Mouse (Mus musculus): ENCODE data around the gene Smim6. TPM values are rescaled to one million over a fixed set of nuclear protein-coding genes. Genes with fewer than 3 reads are reported as not detected.
A peak's percentile ranks its signal among the peaks of the same experiment; 100 is the strongest.

Gene Smim6
- polyA plus RNA-seq, 1 experiment from 2014 or later = 1.6 TPM

DNA sequence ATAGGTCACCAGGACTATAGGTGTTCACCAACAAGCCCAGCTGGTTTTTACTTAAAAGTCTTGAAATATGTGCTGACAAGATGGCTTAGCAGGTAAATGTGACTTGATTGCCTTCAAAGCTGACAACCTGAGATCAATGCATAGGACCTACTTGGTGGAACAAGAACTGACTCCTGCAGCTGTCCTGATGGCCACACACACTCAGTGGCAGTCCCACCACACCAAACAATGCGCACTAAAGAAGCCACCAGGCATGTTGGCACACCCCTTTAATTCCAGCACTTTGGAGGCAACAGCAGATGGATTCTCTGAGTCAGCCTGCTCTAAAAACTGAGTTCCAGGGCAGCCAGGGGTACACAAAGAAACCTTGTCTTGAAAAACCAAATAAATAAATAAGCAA is 10.2 kb downstream of the Smim6 start:
- H3K4me3 ChIP-seq = no peak overlapping the region
- no peaks in the 10 kb centered on the region for H3K4me1 ChIP-seq
- H3K27ac ChIP-seq (replicated peaks) = no peak overlapping the region
- peaks cover 62% of the 10 kb centered on the region for H3K36me3 ChIP-seq (replicated peaks)
- no peaks in the 10 kb centered on the region for H3K9me3 ChIP-seq
- H3K27me3 ChIP-seq (replicated peaks; ENCODE audit: low read depth, poor library complexity, severe bottlenecking) = no peaks in the 10 kb centered on the region
- no peak for DNase-seq (ENCODE audit: low spot score)
- WGBS = 96% methylated on average over 1 of the region's 1 CpGs

DNA sequence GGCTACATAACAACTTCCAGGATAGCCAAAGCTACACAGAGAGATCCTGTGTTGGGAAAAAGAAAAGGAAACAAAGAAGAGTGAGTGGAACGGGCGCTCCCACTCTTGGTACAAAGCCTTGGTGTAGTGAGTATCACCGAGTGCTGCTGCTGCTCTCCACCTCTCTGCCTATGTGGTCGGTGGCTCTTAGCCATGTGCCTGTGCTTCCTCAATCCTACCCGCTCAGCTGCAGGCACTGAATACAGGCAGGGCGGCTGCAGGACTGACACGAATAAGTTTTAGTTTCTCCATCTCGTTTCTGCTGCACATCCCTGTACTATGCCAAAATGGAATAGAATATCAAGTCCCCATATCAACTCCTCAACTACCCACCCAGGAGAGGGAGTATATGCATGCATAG is 17.2 kb downstream of the Smim6 start:
- no peak for DNase-seq (ENCODE audit: low spot score)

DNA sequence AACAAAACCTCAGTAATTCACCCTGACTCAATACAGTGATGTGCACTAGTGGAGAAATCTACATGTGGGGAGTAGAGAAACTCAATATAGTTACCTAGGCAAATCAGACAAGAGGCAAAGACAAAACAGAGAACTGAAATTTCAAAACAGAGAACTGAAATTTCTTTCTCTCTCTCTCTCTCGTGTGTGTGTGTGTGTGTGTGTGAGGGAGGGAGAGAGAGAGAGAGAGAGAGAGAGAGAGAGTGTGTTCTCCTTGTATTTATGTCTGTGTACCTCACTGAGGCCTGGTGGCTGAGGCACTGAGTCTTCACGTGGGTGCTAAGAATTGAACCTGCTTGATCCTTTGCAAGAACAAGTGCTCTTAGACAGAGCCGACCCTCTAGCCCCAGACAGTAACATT is 18.0 kb downstream of the Smim6 start:
- no peak for DNase-seq (ENCODE audit: low spot score)
- 67% methylated on average over 3 of the region's 3 CpGs for WGBS
- H3K4me3 ChIP-seq = no peak overlapping the region

More for the DNA sequence above, 17.2 kb downstream of the Smim6 start:
- Histone ChIP-seq H3K36me3 (replicated peaks) (peaks cover 47% of the 10 kb centered on the region), H3K27ac (replicated peaks) (no peak overlapping the region), H3K4me3 (no peak overlapping the region), H3K27me3 (replicated peaks; ENCODE audit: low read depth, poor library complexity, severe bottlenecking) (no peaks in the 10 kb centered on the region), H3K9me3 (no peaks in the 10 kb centered on the region), H3K4me1 (peaks cover 10% of the 10 kb centered on the region)
- 91% methylated on average over 8 of the region's 8 CpGs for WGBS

DNA sequence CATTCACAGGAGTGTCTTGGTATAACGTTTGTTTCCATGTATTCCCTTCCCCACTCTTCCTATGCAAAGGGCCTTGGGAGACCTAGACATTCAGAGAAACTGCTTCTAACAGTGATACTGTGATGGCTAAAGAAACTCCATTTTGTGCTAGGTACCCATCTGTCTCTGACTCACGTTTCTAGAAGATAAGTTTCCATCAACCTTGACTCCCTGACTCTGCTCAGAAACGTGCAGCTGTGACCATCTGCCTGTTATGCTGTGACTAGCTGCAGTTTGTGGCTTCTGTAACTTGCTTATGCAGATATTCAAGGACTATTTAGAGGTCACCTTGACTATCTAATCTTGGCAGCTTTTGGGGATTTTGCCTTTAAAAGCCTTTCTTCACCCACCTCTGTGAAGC is 19.4 kb downstream of the Smim6 start:
- H3K36me3 ChIP-seq (replicated peaks) = peaks cover 44% of the 10 kb centered on the region
- no peak for DNase-seq (ENCODE audit: low spot score)
- WGBS = 76% methylated on average over 3 of the region's 3 CpGs

More for the DNA sequence above, 18.0 kb downstream of the Smim6 start:
- Histone ChIP-seq H3K27me3 (replicated peaks; ENCODE audit: low read depth, poor library complexity, severe bottlenecking) (no peaks in the 10 kb centered on the region), H3K27ac (replicated peaks) (no peak overlapping the region), H3K4me1 (peaks cover 18% of the 10 kb centered on the region), H3K9me3 (no peaks in the 10 kb centered on the region), H3K36me3 (replicated peaks) (peaks cover 40% of the 10 kb centered on the region)

DNA sequence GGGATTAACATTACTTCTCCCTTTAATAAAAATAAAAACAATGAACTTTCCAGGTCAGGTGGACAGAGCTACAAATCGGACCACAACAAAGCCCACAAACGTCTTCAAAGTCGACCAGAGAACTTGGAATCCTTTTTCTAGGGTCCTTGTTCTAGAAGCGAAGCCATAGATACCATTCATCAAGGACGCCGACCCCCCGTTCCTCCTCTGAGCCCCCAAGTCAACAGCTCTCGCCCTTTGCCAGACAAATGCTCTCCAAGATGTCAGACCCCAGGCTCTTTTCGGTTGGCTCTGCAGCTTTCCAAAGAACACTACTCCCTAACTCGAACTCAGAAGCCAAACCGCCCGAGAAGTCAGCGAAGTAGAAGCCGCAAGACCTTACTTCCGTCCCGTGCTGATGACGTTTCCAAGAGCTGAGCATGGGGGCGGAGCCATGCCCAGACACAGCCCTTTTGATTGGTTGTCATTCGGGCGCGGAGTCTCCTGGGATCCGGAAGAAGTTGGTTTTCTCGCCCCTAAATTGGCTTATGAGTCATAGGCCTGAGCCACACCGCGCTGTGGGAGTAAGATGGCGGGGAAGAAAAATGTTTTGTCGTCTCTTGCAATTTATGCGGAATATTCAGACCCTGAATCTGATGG is 21.4 kb downstream of the Smim6 start, which contains the start of the genes Sap30bp and Recql5:
Gene Sap30bp, plus strand, starts transcription at position 175 of the 639 bp plus-strand sequence.
Gene Recql5, minus strand, starts transcription at position 370 of the 639 bp plus-strand sequence.
- H3K4me3 ChIP-seq = peak within 1 kb of the TSS; percentile 96
- peak within 1 kb of the TSS; percentile 83 for H3K27ac ChIP-seq (replicated peaks)
- H3K9me3 ChIP-seq = no peaks in the 10 kb centered on the region
- H3K36me3 ChIP-seq (replicated peaks) = peaks cover 48% of the 10 kb centered on the region
- H3K27me3 ChIP-seq (replicated peaks; ENCODE audit: low read depth, poor library complexity, severe bottlenecking) = no peaks in the 10 kb centered on the region
- DNase-seq (ENCODE audit: low spot score) = peak; percentile 97
- under 1% methylated on average over 28 of the region's 28 CpGs for WGBS
- H3K4me1 ChIP-seq = peaks cover 20% of the 10 kb centered on the region

More for the DNA sequence above, 19.4 kb downstream of the Smim6 start:
- Histone ChIP-seq H3K27ac (replicated peaks) (no peak overlapping the region), H3K9me3 (no peaks in the 10 kb centered on the region), H3K27me3 (replicated peaks; ENCODE audit: low read depth, poor library complexity, severe bottlenecking) (no peaks in the 10 kb centered on the region), H3K4me3 (no peak overlapping the region), H3K4me1 (peaks cover 20% of the 10 kb centered on the region)

DNA sequence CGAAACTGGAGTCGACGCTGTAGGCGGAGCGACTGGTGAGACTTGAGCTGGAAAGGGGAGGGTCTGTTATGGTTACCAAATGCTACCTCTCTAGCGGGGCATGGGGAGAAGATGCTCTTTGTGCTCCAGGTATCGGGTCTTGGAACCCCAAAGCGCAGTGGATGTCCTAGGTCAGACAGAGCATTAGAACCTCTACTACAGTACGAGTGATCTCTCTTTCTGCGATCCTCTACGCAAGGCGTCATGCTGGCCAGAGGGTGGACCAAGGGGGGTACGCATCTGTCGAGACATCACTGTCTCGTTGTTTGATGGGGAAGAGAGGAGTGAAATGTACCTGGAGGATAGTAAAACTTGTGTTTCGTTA is 21.9 kb downstream of the Smim6 start:
- Histone ChIP-seq H3K4me1 (peaks cover 20% of the 10 kb centered on the region), H3K4me3 (peak overlapping the region; percentile 96), H3K27me3 (replicated peaks; ENCODE audit: low read depth, poor library complexity, severe bottlenecking) (no peaks in the 10 kb centered on the region), H3K9me3 (no peaks in the 10 kb centered on the region), H3K27ac (replicated peaks) (peak overlapping the region; percentile 83), H3K36me3 (replicated peaks) (peaks cover 48% of the 10 kb centered on the region)
- no peak for DNase-seq (ENCODE audit: low spot score)
- WGBS = 1% methylated on average over 16 of the region's 16 CpGs

DNA sequence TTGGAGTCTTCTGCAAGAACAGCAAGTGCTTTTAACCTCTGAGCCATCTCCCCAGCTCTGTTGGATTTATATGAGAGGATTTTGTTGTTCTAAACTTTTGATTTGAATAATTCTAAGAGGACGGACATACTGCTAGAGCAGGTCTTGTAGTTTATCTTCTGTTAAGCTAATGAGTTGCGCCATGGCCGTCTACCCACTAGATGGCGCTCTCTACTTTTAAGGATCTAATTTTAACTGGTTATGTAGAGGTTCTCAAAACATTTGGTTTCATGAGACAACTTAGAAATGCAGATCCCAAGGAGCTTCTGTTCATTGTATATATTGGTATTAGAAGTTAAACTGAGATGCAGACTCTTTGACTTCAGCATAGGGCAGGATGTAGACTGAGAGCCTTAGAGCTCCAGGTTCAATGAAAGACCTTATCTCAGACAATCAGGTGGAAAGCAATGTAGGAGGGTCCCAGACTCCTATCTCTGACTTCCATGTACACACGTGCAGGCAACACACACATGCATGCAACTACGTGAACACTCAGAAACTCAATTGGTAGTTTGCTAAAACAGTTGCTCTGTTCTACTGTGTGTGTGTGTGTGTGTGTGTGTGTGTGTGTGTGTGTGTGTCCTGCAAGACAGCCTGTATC is 28.0 kb downstream of the Smim6 start:
- 46% methylated on average over 6 of the region's 6 CpGs for WGBS
- Histone ChIP-seq H3K27me3 (replicated peaks; ENCODE audit: low read depth, poor library complexity, severe bottlenecking) (no peaks in the 10 kb centered on the region), H3K4me3 (no peak overlapping the region), H3K36me3 (replicated peaks) (peaks cover 99% of the 10 kb centered on the region), H3K27ac (replicated peaks) (no peak overlapping the region), H3K4me1 (peaks cover 2% of the 10 kb centered on the region), H3K9me3 (no peaks in the 10 kb centered on the region)
- DNase-seq (ENCODE audit: low spot score) = peak; percentile 60

DNA sequence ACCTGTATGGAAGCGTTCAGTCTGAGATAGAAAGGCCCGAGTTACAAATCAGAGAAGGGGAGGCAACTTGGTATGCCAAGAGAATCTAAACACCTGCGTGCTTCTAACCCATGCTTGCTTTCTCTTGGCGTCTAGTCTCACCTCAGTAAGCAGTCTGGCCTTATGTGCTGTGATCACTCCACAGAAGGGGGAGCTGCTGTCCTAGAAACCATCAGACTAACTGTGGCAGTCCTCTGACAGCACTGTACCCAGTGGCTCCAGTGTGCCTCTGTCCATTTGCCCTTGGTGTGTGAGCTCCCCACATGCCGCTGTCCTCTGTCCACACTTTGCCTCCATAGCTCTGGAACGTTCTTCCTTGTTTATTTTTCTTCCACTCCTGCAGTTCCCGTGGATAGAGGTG is 30.2 kb downstream of the Smim6 start:
- Histone ChIP-seq H3K27ac (replicated peaks) (no peak overlapping the region), H3K4me3 (no peak overlapping the region), H3K27me3 (replicated peaks; ENCODE audit: low read depth, poor library complexity, severe bottlenecking) (no peaks in the 10 kb centered on the region), H3K36me3 (replicated peaks) (peaks cover 99% of the 10 kb centered on the region), H3K9me3 (no peaks in the 10 kb centered on the region), H3K4me1 (no peaks in the 10 kb centered on the region)
- WGBS = 89% methylated on average over 7 of the region's 7 CpGs
- no peak for DNase-seq (ENCODE audit: low spot score)

DNA sequence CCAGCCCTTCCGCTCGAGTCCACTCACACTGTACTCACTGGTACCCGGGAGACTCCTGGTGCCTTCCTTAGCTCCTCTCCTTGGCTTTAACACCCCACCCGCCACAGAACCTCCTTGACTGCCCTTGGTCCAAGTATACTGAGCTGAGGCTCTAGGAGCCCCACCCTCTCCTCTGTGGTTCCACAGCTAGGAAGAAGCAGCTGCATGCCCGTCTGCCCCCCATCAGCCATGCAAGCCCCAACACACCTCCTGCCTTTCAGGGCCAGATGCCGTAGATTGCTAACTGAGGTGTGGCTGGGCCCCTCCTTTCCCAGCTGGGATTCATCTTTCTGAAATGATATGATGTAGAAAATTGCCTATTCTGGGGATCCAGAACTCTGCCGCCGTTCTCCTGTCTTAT is 33.4 kb downstream of the Smim6 start:
- no peaks in the 10 kb centered on the region for H3K9me3 ChIP-seq
- no peak overlapping the region for H3K27ac ChIP-seq (replicated peaks)
- WGBS = 91% methylated on average over 8 of the region's 8 CpGs

DNA sequence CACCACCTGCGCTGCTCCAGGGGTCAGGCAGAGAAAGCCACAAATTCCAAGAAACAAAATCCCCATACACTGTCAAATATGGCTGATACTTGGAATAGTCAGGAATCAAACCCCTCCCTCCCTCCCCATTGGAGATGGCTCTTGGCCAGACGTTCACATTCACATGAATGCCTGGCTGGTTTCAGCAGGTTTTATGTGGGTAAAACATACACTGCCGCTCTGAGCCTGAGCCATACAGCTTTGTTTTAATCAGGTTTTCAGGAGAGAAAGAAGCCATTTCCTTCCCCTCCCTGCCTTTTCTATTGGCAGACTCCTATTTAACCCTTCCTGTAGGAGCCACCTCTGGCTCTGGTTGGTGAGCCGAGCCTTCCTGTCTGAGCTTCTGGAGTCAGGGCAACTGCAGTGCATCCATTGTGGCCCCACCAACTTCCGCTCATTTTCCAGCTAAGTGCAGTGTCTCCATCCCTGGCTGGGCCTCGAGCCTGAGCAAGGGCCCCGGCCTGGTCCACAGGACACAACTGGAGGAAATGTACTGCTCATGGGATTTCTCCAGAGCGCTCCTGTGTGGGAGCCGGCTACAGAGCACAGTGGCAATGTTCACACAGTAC is 34.5 kb downstream of the Smim6 start:
- WGBS = 91% methylated on average over 9 of the region's 9 CpGs
- Histone ChIP-seq H3K36me3 (replicated peaks) (peaks cover 100% of the 10 kb centered on the region), H3K27ac (replicated peaks) (no peak overlapping the region), H3K27me3 (replicated peaks; ENCODE audit: low read depth, poor library complexity, severe bottlenecking) (no peaks in the 10 kb centered on the region), H3K9me3 (no peaks in the 10 kb centered on the region), H3K4me3 (no peak overlapping the region), H3K4me1 (no peaks in the 10 kb centered on the region)
- no peak for DNase-seq (ENCODE audit: low spot score)

More for the DNA sequence above, 33.4 kb downstream of the Smim6 start:
- peaks cover 99% of the 10 kb centered on the region for H3K36me3 ChIP-seq (replicated peaks)
- no peak overlapping the region for H3K4me3 ChIP-seq
- H3K27me3 ChIP-seq (replicated peaks; ENCODE audit: low read depth, poor library complexity, severe bottlenecking) = no peaks in the 10 kb centered on the region
- DNase-seq (ENCODE audit: low spot score) = no peak
- H3K4me1 ChIP-seq = no peaks in the 10 kb centered on the region

DNA sequence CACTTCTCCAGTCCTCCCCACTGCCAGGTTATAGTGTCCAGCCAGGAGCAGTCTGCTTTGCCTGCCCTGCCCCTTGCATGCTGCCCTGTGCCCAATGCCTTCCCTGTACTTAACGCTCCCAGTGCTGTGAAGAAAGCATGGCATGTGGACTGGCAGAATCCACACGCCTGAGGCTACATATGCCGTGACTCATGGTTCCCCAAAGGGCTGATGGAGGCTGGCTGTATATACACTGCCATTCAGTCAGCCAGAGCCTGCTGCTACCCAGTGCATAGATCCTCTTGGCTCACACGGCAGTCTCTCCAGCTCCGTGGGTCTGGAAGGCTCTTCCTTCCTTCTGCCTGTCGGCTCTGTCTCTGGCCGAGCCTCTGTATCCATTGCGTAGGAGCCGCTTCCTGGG is 36.5 kb downstream of the Smim6 start:
- H3K36me3 ChIP-seq (replicated peaks) = peaks cover 100% of the 10 kb centered on the region

DNA sequence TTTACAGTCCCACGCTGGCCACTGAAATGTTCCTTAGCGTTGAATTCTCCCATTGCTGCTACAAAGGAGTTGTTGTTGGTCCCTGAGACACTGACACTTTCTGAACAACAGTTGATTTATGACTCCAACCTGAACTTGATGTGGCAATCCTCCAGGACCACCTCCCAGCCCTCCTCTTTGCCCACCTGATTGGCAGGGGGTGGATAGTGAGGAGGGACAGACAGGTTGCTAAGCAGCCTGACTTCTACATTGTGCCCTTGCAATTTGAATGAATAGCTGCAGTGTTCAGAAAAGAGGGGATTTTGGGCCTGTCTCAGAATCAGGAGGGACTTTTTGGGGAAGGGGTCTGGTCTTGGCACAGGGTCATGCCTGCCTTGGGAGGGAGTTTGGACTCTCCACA is 38.9 kb downstream of the Smim6 start:
- DNase-seq (ENCODE audit: low spot score) = no peak
- Histone ChIP-seq H3K27ac (replicated peaks) (no peak overlapping the region), H3K4me1 (peaks cover 11% of the 10 kb centered on the region), H3K4me3 (no peak overlapping the region), H3K36me3 (replicated peaks) (peaks cover 100% of the 10 kb centered on the region), H3K27me3 (replicated peaks; ENCODE audit: low read depth, poor library complexity, severe bottlenecking) (no peaks in the 10 kb centered on the region), H3K9me3 (no peaks in the 10 kb centered on the region)
- WGBS = 92% methylated on average over 2 of the region's 2 CpGs

More for the DNA sequence above, 36.5 kb downstream of the Smim6 start:
- 90% methylated on average over 9 of the region's 9 CpGs for WGBS
- DNase-seq (ENCODE audit: low spot score) = no peak
- no peaks in the 10 kb centered on the region for H3K9me3 ChIP-seq
- H3K4me1 ChIP-seq = no peaks in the 10 kb centered on the region
- H3K27ac ChIP-seq (replicated peaks) = no peak overlapping the region
- H3K27me3 ChIP-seq (replicated peaks; ENCODE audit: low read depth, poor library complexity, severe bottlenecking) = no peaks in the 10 kb centered on the region
- no peak overlapping the region for H3K4me3 ChIP-seq

DNA sequence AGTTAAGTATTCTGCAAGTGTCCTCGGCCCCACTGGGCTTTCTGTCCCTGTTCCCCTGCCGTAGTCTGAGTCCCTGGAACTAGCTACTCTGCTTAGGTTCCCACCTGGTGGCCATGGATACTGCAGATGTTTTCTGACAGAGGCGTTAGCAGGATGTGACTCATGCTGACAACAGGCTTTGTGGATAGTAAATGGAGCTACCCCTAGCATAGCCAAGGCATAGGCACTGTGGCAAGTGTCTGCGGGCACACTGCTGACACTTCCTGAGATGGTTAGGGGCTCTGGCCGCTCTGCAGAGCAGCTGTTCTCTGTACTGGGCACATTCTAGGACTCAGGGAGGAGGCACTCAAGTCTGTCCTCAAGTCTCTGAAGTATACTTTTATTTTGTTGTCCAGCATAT is 42.9 kb downstream of the Smim6 start:
- no peak overlapping the region for H3K27ac ChIP-seq (replicated peaks)
- no peak overlapping the region for H3K4me3 ChIP-seq
- peaks cover 98% of the 10 kb centered on the region for H3K36me3 ChIP-seq (replicated peaks)

More for the DNA sequence above, 42.9 kb downstream of the Smim6 start:
- Histone ChIP-seq H3K9me3 (no peaks in the 10 kb centered on the region), H3K27me3 (replicated peaks; ENCODE audit: low read depth, poor library complexity, severe bottlenecking) (no peaks in the 10 kb centered on the region), H3K4me1 (peaks cover 33% of the 10 kb centered on the region)
- DNase-seq (ENCODE audit: low spot score) = no peak
- 87% methylated on average over 5 of the region's 5 CpGs for WGBS

Measured in embryonic facial prominence, embryonic 10.5 days (tissue).